Mouse (Mus musculus) limb, embryonic 14.5 days (tissue): ENCODE data around the gene Odf3l2. TPM values are rescaled to one million over a fixed set of nuclear protein-coding genes. Genes with fewer than 3 reads are reported as not detected.

ENCODE experiments used
- ATAC-seq: fragments of 200-750 bp; cut with Nextera tagmentation; 2 replicates; pipeline ENCODE4 v1.8.0; 2017; ENCODE audit warnings: low read depth, moderate number of reproducible peaks, moderate TSS enrichment; ENCODE audit not compliant: low FRiP score
- DNase-seq: peaks from one replicate; pipeline ENCODE4 v3.0.0-alpha.2; 2015; ENCODE audit warnings: low spot score
- H3K27ac ChIP-seq: fragments of 300-500 bp; sonication (generic); replicated peaks from 2 replicates; pipeline ENCODE4 v1.5.1; 2014; ENCODE audit warnings: low read depth, mild to moderate bottlenecking, low read length, moderate library complexity, mixed read lengths
- H3K27me3 ChIP-seq: fragments of 300-500 bp; sonication (generic); 2 replicates; pipeline ENCODE4 v1.6.1; 2014; ENCODE audit warnings: low read length, mixed read lengths; ENCODE audit not compliant: control insufficient read depth, insufficient read depth
- H3K36me3 ChIP-seq: fragments of 300-500 bp; sonication (generic); 2 replicates; pipeline ENCODE4 v1.6.1; 2014; ENCODE audit warnings: mild to moderate bottlenecking, low read length, moderate library complexity, mixed read lengths; ENCODE audit not compliant: control insufficient read depth, insufficient read depth
- H3K4me1 ChIP-seq: fragments of 300-500 bp; sonication (generic); 2 replicates; pipeline ENCODE4 v1.6.1; 2014; ENCODE audit warnings: antibody characterized with exemption, low read length, mixed read lengths; ENCODE audit not compliant: control insufficient read depth, insufficient read depth
- H3K4me2 ChIP-seq: fragments of 300-500 bp; sonication (generic); replicated peaks from 2 replicates; pipeline ENCODE4 v1.6.1; 2014; ENCODE audit warnings: low read depth, mild to moderate bottlenecking, low read length, moderate library complexity; ENCODE audit not compliant: severe bottlenecking
- H3K4me3 ChIP-seq: fragments of 300-500 bp; sonication (generic); replicated peaks from 2 replicates; pipeline ENCODE4 v1.5.1; 2014; ENCODE audit warnings: low read length
- H3K9ac ChIP-seq: fragments of 300-500 bp; sonication (generic); 2 replicates; pipeline ENCODE4 v1.6.1; 2014; ENCODE audit warnings: mild to moderate bottlenecking, low read depth, low read length, moderate library complexity; ENCODE audit not compliant: severe bottlenecking
- H3K9me3 ChIP-seq: fragments of 300-500 bp; sonication (generic); 2 replicates; pipeline ENCODE4 v1.6.1; 2016; ENCODE audit warnings: low read length; ENCODE audit not compliant: control insufficient read depth
- POLR2A ChIP-seq: fragments of 200-500 bp; IDR thresholded peaks from 2 replicates; pipeline ENCODE4 v1.8.0; 2012; ENCODE audit warnings: inconsistent platforms, mild to moderate bottlenecking, moderate library complexity, borderline replicate concordance; ENCODE audit not compliant: insufficient read depth, insufficient read length; ENCODE audit errors: extremely low read depth
- WGBS: fragments of 180-500 bp; shearing (Covaris S2); extraction: QIAGEN DNeasy Blood & Tissue Kit; methylation state at CpG from one replicate; pipeline ENCODE4 v1.1.7; 2014; 5-methylcytosine and 5-hydroxymethylcytosine counted together
- polyA plus RNA-seq, 2 experiments: library from polyadenylated mRNA; depleted of rRNA in 1 of 2; stranded (reverse) in 1 of 2; unstranded in 1 of 2; fragments of >200 nt; fragmentation: Nextera tagmentation in 1 of 2; extraction: Ambion mirVana in 1 of 2; gene quantifications; 2 replicates each; pipeline versions ENCODE4 v1.2.1 to v1.2.3; 2012 to 2014

Gene Odf3l2
- polyA plus RNA-seq, 2 experiments: 0.14 TPM; not detected in 1

DNA sequence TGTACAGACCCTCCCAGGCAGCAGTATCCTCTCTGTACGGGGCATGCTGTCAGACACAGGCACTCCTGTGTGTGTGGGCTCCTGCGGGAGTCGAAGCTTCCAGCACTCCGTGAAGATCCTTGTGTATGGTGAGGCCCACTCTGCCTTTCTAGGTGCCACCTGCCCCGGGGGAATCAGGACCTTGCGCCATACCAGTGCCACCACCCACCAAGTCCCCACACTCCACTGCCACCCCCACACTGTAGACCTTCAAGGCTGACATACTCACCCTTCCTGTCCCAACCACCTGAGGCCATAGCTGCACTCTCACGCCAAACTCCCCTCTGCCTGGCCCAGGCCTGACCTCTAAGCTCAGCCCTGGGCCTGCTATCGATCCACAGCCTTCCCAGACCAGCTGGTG lies 19.5 kb upstream of the Odf3l2 start:
- Histone ChIP-seq H3K9me3 (no peaks in the 10 kb centered on the region), H3K36me3 (no peaks in the 10 kb centered on the region), H3K27me3 (no peaks in the 10 kb centered on the region), H3K4me2 (no peak overlapping the region), H3K9ac (no peak overlapping the region), H3K27ac (no peak overlapping the region), H3K4me1 (peaks cover under 1% of the 10 kb centered on the region; the same call in 1 of the 2 replicates), H3K4me3 (no peak overlapping the region)
- ATAC-seq (no peak), DNase-seq (no peak)
- 88% methylated on average over 7 of the region's 8 CpGs for WGBS
- no peak for TF ChIP-seq POLR2A

DNA sequence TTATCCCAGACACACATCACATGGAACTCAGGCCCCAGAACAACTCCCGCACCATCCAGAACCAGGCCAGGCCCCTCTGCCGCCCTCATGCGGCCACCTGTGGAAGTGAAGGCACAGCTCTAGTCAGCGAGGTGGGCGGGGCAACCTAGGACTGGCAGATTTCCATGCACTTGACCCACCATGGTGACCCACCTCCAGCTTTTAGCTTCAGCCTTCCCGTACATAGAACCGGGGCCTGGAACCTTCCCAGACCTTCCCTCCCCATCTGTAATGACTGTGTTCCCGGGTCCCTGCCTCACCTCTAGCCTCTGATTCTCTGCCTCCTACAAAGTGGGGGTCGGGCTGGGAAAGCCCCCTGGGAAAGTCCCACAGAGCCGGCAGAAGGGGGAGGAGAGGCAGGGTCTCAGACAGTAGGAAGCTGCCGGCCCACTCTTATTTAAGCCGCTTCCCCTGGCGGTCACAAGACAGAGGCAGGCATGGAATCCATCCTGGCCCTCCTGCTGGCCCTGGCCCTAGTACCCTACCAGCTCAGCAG lies 18.7 kb upstream of the Odf3l2 start, which contains the start of gene Madcam1:
Gene Madcam1 (plus strand): TSS at position 429 of the 535 bp plus-strand sequence.
- no peaks in the 10 kb centered on the region for H3K36me3 ChIP-seq
- no peak within 1 kb of the TSS for H3K9ac ChIP-seq
- H3K4me3 ChIP-seq: no peak within 1 kb of the TSS
- peak; percentile 64 for DNase-seq
- no peak for ATAC-seq
- no peaks in the 10 kb centered on the region for H3K27me3 ChIP-seq
- no peak within 1 kb of the TSS for H3K27ac ChIP-seq
- no peaks in the 10 kb centered on the region for H3K9me3 ChIP-seq
- TF ChIP-seq POLR2A: no peak
- H3K4me2 ChIP-seq: no peak within 1 kb of the TSS
- H3K4me1 ChIP-seq: no peaks in the 10 kb centered on the region
- 13% methylated on average over 13 of the region's 13 CpGs for WGBS

DNA sequence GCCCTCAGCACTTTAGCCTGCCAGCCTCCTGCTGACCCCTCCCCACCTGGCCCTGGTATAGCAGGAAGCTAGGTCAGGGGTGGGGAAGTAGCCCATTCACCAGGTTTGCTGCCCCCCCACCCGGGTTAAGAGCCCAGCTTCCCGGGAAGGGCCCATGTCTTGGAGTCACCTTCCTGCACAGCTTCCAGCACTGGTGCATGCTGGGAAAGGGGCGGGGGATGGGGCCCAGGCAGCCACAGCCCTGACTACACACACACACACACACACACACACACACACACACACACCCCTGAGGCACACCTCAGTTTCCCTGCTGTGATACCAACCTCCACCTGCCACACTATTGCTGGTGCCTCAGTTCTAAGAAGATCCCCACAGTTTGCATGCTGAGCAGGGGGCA lies 16.3 kb upstream of the Odf3l2 start:
- Histone ChIP-seq H3K27me3 (no peaks in the 10 kb centered on the region), H3K4me2 (no peak overlapping the region), H3K4me1 (no peaks in the 10 kb centered on the region), H3K9ac (no peak overlapping the region), H3K4me3 (no peak overlapping the region), H3K27ac (no peak overlapping the region), H3K9me3 (no peaks in the 10 kb centered on the region), H3K36me3 (no peaks in the 10 kb centered on the region)
- DNase-seq: no peak
- WGBS: 34% methylated on average over 3 of the region's 3 CpGs
- ATAC-seq: no peak
- no peak for TF ChIP-seq POLR2A

DNA sequence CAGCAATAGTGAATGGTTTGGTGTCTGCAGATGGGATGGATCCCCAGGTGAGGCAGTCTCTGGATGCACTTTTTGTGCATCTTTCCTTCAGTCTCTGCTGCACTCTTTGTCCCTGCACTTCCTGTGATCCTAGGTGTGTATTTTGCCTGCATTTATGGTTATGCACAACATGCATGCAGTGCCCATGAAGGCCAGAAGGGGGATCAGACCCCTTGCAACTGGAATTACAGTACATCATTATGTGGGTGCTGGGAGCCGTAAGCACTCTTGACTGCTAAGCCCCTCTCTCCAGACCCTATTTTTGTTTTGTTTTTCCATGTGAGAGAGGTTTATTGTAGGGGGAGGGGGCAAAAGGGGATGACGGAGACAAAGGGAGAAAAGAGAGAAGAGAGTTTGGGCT lies 14.8 kb upstream of the Odf3l2 start:
- no peak for TF ChIP-seq POLR2A
- H3K36me3 ChIP-seq: no peaks in the 10 kb centered on the region
- 68% methylated on average over 2 of the region's 2 CpGs for WGBS
- H3K27ac ChIP-seq: no peak overlapping the region
- H3K4me1 ChIP-seq: no peaks in the 10 kb centered on the region
- no peak for ATAC-seq
- no peak overlapping the region for H3K4me3 ChIP-seq
- no peak overlapping the region for H3K4me2 ChIP-seq
- no peak overlapping the region for H3K9ac ChIP-seq
- H3K27me3 ChIP-seq: no peaks in the 10 kb centered on the region
- H3K9me3 ChIP-seq: no peaks in the 10 kb centered on the region
- DNase-seq: no peak

DNA sequence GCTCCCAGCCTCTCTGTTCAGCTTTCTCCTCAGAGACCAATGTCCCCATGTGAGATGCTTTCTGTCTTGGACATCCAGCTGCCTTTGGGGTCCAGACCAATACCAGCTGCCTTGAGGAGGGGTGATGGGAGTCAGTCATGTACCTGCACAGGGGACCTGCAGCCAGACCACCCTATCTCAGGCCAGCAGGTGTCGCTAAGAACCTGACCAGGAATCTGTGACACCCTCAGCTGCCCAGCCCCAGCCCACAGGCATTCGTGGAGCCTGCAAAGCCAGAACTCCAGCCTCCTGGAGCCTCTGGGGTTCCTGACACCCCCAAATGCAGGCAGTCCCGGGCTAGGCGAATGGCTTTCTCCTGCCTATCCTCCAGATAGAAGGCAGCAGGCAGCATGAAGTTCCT lies 13.3 kb upstream of the Odf3l2 start:
- ATAC-seq: no peak
- Histone ChIP-seq H3K9ac (no peak overlapping the region), H3K27me3 (no peaks in the 10 kb centered on the region), H3K4me2 (no peak overlapping the region), H3K9me3 (no peaks in the 10 kb centered on the region), H3K36me3 (no peaks in the 10 kb centered on the region), H3K27ac (no peak overlapping the region), H3K4me1 (no peaks in the 10 kb centered on the region), H3K4me3 (no peak overlapping the region)
- TF ChIP-seq POLR2A: no peak
- no peak for DNase-seq
- WGBS: 12% methylated on average over 4 of the region's 4 CpGs
